Mouse (Mus musculus) liver, adult 2 months (tissue): Measurements from ENCODE around the gene Ckap4. TPM values are rescaled to one million over a fixed set of nuclear protein-coding genes. Genes with fewer than 3 reads are reported as not detected.

Experiments used
- DNase-seq: peaks from one replicate; pipeline ENCODE4 v3.0.0-alpha.2; 2011; ENCODE audit warnings: low read depth, low spot score; ENCODE audit errors: extremely low read depth
- H3K27ac ChIP-seq: fragments of 200-500 bp; replicated peaks from 2 replicates; pipeline ENCODE4 v1.5.1; 2012; ENCODE audit warnings: low read depth, mild to moderate bottlenecking, control low read depth, inconsistent platforms, low read length; ENCODE audit not compliant: insufficient read depth
- H3K27me3 ChIP-seq: fragments of 200-500 bp; 2 replicates; pipeline ENCODE4 v1.6.1; 2012; ENCODE audit warnings: mild to moderate bottlenecking, moderate library complexity, low read length, inconsistent platforms; ENCODE audit not compliant: control insufficient read depth, insufficient read depth
- H3K36me3 ChIP-seq: fragments of 200-500 bp; 2 replicates; pipeline ENCODE4 v1.6.1; 2012; ENCODE audit warnings: low read length, inconsistent platforms; ENCODE audit not compliant: control insufficient read depth, insufficient read depth
- H3K4me1 ChIP-seq: fragments of 200-500 bp; 2 replicates; pipeline ENCODE4 v1.6.1; 2011; ENCODE audit warnings: low read length; ENCODE audit not compliant: control insufficient read depth, insufficient read depth
- H3K4me3 ChIP-seq: fragments of 200-500 bp; 2 replicates; pipeline ENCODE4 v1.5.1; 2011; ENCODE audit warnings: low read depth, mild to moderate bottlenecking, control low read depth, low read length, moderate library complexity; ENCODE audit not compliant: insufficient read depth
- H3K79me2 ChIP-seq: fragments of 200-500 bp; 2 replicates; pipeline ENCODE4 v1.6.1; 2012; ENCODE audit warnings: inconsistent platforms, mild to moderate bottlenecking, low read length, moderate library complexity; ENCODE audit not compliant: control insufficient read depth, insufficient read depth
- H3K9ac ChIP-seq: fragments of 200-500 bp; 2 replicates; pipeline ENCODE4 v1.6.1; 2012; ENCODE audit warnings: low read depth, mild to moderate bottlenecking, control low read depth, inconsistent platforms, low read length
- CTCF ChIP-seq: fragments of 200-500 bp; IDR thresholded peaks from 2 replicates; pipeline ENCODE4 v1.5.1; 2011; ENCODE audit warnings: low read depth, low read length, control low read depth
- POLR2A ChIP-seq: fragments of 200-500 bp; IDR thresholded peaks from 2 replicates; pipeline ENCODE4 v1.6.1; 2011; ENCODE audit warnings: low read length, control low read depth; ENCODE audit not compliant: insufficient read depth; ENCODE audit errors: extremely low read depth
- WGBS: fragments of 180-500 bp; shearing (Covaris S2); methylation state at CpG from one replicate; pipeline ENCODE4 v1.1.7; 2018; 5-methylcytosine and 5-hydroxymethylcytosine counted together
- polyA plus RNA-seq: library from polyadenylated mRNA; depleted of rRNA; stranded (reverse); fragments of >200 nt; gene quantifications from 2 replicates; pipeline ENCODE4 v1.2.3, GENCODE M21; 2012
- total RNA-seq: library from RNA; depleted of rRNA; stranded (reverse); fragments of >200 nt; gene quantifications from 2 replicates; pipeline ENCODE4 v1.2.3, GENCODE M21; 2014

The Ckap4 gene
- total and polyA plus RNA-seq, 2 experiments: 0.83 to 1.5 TPM

DNA sequence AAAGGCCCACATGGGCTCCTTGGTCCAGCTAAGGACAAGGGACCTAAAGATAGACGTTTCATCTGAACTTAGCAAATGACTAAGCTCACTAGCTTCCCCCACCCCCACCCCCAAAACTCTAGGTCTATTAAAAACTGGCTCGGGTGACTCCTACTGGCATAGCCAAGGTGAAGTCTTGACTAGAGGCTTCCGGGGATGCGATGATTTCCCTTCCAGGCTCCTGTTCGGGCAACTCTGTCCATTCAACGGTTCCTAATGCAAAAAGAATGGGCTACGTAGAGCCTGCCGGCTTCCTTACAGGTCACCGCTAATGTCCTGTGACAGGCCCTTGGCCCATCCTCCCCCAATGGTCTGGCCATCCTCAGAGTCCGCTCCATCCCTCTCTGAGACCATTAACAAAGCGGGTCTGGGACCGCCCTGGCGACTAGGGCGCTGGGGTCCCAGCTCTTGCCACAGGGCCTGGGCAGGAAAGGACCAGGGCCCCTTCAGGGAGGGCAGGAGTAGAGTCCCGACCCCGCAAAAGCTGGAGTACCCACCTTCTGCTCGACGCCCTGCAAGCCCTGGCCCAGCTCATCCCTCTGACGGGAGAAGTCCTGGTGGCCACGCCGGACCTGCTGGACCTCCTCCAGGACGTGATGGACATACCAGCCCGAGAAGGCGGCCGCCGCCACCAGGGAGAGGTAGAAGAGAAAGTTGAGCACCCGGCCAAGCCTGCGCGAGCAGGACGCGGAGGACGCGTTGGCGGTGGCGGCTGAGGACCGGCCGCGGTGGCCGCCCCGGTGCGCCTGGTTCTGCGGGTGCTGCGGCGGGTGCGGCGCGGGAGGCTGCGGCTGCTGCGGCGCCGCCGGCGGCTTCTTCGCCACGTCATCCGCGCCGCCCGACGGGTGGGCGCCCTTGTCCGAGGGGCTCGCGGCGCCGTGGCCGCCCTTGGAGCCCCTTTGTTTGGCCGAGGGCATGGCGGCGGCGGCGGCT is 665 bp downstream of the Ckap4 start:
- Histone ChIP-seq H3K4me3 (peak overlapping the region; percentile 49), H3K9ac (peak overlapping the region; percentile 51), H3K36me3 (no peaks in the 10 kb centered on the region), H3K27ac (no peak overlapping the region), H3K79me2 (no peaks in the 10 kb centered on the region; the same call in 1 of the 2 replicates), H3K4me1 (no peaks in the 10 kb centered on the region), H3K27me3 (peaks cover 9% of the 10 kb centered on the region)
- no peak for DNase-seq
- TF ChIP-seq POLR2A (no peak), CTCF (no peak)
- WGBS: 9% methylated on average over 72 of the region's 72 CpGs

DNA sequence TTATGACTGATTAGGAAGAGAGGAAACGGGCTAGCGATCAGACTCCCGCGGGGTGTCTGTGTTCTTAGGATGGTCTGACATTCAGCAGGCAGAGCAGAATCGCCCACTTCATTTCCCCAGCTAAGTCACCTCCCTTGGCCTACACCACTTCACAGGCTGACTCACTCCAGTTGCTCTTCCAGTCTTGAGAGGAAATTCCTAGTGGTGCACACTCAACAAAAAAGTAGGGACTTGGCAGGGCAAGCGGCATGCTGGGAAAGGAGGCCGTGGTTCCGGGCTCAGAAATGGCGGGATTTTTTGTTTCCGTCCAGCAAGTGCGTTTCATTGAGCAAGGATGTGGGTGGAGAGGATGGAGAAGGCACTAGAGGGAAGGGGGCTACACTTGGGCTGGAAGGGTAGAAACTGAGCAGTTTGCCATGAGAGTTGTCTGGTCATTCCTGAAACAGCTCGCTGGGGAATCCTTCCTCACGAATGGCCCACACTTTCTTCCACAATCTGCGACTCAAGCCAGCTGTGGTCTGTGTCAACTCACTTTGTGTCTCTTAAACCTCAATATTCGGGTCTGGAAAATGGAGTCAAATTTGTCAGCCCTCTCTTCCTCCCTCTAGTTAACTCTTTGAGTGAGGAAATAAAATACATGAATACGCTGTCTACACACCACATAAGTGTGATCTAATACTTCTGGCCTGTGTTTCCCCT is 1.5 kb downstream of the Ckap4 start:
- WGBS: 72% methylated on average over 16 of the region's 16 CpGs
- Histone ChIP-seq H3K4me1 (no peaks in the 10 kb centered on the region), H3K36me3 (no peaks in the 10 kb centered on the region), H3K79me2 (no peaks in the 10 kb centered on the region; the same call in 1 of the 2 replicates), H3K27ac (peak overlapping the region; percentile 38; the same call in 1 of the 2 replicates), H3K4me3 (peak overlapping the region; percentile 10; the same call in 1 of the 2 replicates), H3K9ac (no peak overlapping the region), H3K27me3 (peaks cover 9% of the 10 kb centered on the region)
- DNase-seq: peak; percentile 7
- TF ChIP-seq CTCF: no peak
- no peak for TF ChIP-seq POLR2A

DNA sequence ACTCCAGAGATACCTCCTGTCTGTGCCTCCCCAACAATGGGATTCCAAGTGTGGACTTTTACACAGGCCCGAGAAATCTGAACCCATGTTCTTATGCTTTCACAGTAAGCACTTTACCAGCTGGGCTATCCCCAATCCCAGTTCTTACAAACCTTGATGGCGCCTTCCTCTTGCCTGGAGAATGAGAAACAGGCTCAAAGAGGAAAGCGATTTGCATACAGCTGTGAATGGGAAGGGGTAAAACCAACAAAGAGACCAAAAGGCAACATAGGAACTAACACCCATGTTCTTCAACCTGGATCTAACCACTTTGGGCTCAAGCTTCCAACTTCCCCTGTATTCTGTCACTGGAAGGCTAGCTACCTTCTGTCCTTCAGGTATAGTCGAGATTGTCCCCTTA is 2.3 kb downstream of the Ckap4 start:
- Histone ChIP-seq H3K27me3 (peaks cover 9% of the 10 kb centered on the region), H3K79me2 (no peaks in the 10 kb centered on the region; the same call in 1 of the 2 replicates), H3K4me1 (no peaks in the 10 kb centered on the region), H3K9ac (no peak overlapping the region), H3K4me3 (no peak overlapping the region), H3K36me3 (no peaks in the 10 kb centered on the region), H3K27ac (peak overlapping the region; percentile 38; the same call in 1 of the 2 replicates)
- no peak for TF ChIP-seq CTCF
- 91% methylated on average over 4 of the region's 4 CpGs for WGBS
- DNase-seq: no peak

- 85% methylated on average over 8 of the region's 8 CpGs for WGBS
- H3K4me3 ChIP-seq: no peak overlapping the region
- no peak for DNase-seq
- H3K36me3 ChIP-seq: no peaks in the 10 kb centered on the region
- peaks cover 9% of the 10 kb centered on the region for H3K27me3 ChIP-seq
- H3K9ac ChIP-seq: no peak overlapping the region
- no peaks in the 10 kb centered on the region for H3K4me1 ChIP-seq
- TF ChIP-seq CTCF (no peak), POLR2A (no peak)
- no peak overlapping the region for H3K27ac ChIP-seq
- H3K79me2 ChIP-seq: no peaks in the 10 kb centered on the region; the same call in 1 of the 2 replicates
Observed at GRCm38 (mm10) chr10:84530388-84530787, 3.5 kb downstream of the Ckap4 start.

DNA sequence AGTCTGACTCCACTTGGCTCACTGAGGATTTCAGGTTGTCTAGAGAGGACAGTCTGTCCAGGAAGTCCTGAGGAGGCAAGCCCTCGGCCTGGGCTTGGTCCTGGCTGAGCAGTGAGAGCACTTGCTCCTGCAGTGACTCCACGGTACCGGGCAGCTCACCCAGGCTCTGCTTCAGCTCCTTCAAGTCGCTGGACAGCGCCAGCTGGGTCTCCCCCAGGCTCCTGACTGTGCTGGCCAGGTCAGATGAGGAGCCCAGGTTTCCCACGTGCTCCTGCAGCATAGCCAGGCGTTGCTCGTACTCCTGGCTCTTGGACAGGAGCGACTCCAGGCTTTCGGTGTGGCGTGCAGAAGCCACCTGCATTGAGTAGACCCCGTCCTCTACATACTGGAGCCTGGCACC is 6.2 kb downstream of the Ckap4 start:
- Histone ChIP-seq H3K36me3 (no peaks in the 10 kb centered on the region), H3K9ac (no peak overlapping the region), H3K79me2 (no peaks in the 10 kb centered on the region; the same call in 1 of the 2 replicates), H3K4me1 (no peaks in the 10 kb centered on the region), H3K27me3 (no peaks in the 10 kb centered on the region), H3K27ac (no peak overlapping the region), H3K4me3 (no peak overlapping the region)
- DNase-seq: no peak
- TF ChIP-seq POLR2A (no peak), CTCF (no peak)
- 91% methylated on average over 12 of the region's 12 CpGs for WGBS
